Mouse (Mus musculus): ENCODE data around the gene Gm42688. TPM values are rescaled to one million over a fixed set of nuclear protein-coding genes. Genes with fewer than 3 reads are reported as not detected.

Gene Gm42688
- total and polyA plus RNA-seq, 3 experiments = 3.9 to 7.5 (median 6.6) TPM

DNA sequence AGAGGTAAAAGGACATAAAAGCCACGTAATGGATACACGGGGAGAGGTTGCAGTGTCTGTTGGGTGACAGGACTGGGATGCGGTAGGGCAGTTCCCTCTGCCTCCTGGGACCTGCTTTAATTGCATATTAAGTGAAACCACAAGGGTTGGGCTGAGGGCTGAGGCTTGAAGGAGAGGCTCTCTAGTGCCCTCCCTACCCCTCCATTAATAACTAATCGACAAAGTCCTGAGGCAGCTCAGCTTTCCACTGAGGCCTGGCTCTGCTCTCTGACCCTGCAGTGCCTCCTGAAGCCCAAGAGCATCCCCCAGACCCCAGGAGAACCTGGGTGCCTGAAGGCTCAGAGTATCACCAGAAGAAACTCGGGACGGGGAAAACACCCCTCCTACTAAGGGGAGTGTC is 16.9 kb upstream of the Gm42688 start:
- DNase-seq = no peak

DNA sequence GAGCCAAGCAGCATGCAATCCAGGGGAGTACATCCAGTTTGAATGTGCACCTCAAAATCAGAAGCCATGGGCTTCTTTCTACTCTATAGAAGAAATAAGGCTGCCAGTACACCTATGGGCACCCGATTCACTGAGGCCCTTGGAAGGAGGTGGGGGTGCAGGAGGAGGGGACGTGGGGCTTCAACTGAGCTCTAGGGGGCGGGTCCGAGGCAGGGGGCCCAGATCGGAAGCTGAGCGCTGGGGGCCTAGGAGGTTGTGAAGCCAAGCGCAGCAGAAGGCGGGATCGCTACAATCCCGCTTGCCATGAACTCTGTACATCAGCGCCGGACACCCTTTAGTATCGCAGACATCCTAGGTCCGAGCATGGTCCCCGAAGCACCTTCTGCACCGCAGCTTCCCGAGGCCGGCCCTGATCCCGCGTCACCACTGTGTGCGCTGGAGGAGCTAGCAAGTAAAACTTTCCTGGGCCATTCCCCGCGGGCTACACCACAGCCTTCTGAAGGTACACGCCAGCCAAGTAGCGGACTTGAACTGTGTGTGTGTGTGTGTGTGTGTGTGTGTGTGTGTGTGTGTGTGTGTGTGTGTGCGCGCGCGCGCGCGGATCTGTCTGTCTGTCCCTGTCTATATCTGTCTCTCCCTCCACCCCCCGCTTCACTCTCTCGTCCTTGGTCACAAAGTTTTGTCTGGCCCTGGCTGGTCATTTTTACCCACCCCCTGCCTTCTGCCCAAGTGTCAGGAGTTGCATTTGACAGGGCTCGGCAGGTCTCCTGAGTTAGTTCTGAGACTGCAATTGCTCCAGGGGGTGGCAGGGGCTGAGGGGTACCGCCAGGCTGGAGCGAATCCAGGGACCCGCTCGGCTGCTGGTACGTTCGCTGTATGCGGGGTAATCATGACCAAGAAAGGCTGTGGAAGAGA is 15.0 kb upstream of the Gm42688 start, which contains the start of gene Lbx2:
TSS of gene Lbx2 (plus strand) at position 247 of the 915 bp plus-strand sequence.
- peak; percentile 82 for DNase-seq

DNA sequence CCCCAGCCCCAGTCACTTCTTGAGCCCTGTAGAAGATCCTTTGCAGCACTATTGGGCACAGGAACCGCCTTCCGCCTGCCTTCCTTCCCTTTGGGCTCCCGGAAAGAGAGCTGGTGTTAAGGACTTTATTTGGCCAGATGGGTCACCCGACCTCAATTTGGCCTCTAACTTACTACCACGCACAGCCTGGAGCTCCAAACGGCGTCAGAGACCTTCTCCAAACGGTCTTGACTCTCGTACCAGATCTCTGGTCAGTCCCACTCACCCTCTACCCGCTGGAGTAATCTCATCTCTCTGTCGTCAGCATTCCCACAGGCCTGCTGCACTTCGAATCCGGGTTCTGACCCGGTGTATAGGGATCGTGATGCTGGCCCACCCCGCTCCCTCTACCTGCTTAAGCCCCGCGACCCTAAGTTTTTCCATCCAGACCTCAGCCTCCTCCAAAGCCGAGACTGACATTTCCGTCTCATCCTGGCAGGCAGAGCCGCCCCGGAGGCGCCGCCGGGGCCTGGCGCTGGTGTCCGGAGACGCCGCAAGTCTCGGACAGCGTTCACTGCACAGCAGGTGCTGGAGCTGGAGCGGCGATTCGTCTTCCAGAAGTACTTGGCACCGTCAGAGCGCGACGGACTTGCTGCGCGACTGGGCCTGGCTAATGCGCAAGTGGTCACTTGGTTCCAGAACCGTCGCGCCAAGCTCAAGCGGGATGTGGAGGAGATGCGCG is 14.1 kb upstream of the Gm42688 start:
- peak; percentile 81 for DNase-seq

DNA sequence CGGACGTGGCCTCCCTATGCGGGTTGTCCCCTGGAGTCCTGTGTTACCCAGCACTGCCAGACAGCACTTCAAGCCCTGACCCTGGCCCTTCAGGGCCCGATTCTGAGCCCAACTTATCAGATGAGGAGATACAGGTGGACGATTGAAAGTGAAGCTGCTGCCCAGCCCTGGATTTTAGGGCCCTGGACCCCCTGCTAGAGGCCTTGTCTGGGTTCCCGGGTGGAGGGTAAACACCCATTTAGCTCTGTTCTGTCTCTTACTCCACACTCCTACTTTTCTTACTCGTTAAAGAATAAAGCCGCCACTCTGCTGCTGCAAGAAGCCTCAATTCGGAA is 13.5 kb upstream of the Gm42688 start:
- no peak for DNase-seq

DNA sequence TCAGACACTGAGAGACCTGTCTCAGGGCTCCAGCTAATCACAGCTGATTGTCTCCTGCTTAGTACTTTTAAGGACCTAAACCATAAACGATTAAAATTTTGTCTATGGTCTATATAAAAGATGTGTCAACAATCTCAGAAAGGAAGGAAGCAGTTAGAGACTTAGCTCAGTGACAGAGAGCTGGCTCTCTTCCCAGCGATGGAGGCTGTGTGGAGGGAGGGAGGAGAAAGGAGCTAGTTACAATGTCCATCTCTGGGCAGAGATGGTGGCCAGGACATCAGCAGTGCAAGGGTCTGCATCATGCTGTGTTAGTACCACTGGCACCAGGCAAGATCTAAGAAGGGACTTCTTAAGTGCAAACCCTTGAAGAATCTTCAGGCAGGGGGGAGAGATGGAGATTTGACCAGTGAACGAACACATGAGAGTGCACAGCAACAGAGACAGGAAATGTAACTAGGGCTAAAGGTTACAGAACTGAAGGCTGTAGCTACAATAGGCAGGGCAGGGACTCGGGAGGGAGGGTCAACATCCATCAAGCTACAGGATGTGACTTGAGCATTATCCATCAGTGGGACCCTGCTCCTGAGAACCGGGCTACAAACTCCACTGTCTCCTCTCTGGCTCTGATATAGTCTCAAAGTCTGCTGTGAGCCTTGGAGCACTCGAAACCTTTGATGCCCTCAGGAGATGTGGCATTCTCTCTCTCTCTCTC is 8.8 kb upstream of the Gm42688 start:
- no peak for DNase-seq

GRCm38 (mm10) chr6:83095968-83096367 is 5.4 kb upstream of the Gm42688 start:
- DNase-seq = no peak

DNA sequence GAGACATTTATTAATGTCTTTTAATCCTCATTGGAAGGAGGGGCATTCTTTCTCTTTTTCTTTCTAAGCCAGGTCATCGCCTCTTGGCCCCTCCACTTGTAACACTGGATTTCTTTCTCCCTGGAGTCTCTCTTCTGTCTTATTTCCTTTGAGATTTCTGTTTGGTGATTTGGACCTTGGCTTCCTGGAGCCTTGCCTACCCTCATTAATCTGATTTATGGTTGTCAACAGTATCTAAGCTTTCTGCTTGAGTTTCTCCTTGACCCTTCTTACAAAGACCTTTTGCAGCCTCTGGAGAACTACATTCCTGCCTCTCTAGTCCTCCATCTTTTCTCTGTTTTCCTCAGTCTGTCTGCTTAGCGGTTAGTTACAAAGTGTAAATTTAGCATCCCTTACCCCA is 3.0 kb upstream of the Gm42688 start:
- peak; percentile 81 for DNase-seq

DNA sequence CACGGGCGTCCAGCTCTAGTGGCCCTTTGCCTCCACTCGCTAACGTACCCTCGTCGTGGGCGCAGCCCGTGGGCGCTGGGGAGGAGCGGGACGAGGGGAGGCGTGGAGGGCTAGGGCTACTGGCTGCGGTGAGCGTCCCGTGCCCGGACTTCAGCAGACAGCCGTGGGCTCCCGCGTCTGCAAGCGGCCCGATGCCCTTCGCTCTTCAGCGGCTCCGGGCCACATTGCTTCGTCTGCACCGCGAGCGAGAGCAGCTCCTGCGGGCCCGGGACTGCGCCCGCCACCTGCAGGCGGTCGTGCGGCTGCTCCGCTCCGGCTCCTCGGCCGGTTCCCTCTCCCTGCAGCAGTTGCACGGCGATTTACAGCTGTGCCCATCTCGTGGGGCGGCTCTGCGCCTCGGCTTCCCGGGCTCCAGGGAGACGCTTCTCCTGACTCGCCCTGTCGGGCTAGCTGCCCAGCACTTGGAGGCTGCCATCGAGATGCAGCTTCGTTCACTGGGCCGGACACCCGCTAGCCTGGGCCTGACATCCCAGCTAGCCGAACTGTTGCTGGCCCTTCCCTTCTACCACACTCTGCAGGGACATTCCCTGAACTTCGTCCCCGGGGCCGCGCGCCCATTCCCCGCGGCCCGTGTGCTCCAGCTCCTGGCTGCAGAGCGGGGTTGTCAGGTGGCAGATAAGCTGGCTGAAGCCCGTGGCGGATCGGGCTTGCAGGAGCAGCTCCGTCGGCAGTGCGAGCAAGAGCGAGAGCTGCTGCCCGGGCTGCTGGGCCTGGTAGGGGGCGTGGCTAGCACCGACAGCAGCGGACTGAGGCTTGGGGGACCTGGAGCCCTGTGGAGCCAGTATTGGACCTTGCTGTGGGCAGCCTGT is 505 bp downstream of the Gm42688 start:
- peak; percentile 85 for DNase-seq

- DNase-seq = no peak
Observed at GRCm38 (mm10) chr6:83103130-83103650, 1.8 kb downstream of the Gm42688 start.

GRCm38 (mm10) chr6:83104158-83104557 is 2.7 kb downstream of the Gm42688 start:
- no peak for DNase-seq

DNA sequence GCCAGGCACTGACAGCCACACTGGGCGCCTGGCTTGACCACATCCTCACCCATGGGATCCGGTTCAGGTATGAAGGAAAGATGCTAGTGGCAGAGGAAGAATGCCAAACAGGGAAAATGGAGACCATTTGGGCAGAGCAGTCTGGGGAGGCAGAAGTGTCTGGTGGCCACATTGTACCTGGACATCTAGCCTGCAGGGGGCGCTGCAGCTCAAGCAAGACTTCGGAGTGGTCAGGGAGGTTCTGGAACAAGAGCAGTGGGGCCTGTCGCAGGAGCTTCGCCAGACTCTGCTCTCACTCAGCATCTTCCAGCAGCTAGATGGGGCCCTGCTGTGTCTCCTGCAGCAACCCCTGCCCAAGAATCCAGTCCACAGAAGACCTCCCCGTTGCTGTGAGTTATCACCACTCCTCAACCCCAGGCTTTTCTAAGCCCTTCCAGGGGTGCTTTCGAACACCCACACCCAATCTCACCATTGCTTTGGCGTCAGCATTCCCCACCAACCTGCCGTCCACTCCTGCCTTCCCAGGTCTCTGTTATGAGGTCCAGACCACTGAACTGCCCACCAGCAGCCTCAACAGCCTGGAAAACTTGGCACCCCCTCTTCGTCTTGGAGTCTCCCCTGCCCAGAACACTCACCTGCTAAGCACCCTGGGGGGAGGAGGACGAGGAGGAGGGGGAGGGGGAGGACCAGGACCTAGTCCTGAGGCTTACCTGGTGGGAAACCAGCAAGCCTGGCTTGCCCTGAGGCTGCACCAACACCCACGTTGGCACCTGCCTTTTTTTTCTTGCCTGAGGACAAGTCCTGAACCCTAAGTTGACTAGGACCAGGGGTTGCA is 6.4 kb downstream of the Gm42688 start:
- DNase-seq = peak; percentile 82

- DNase-seq = peak; percentile 90
Observed at GRCm38 (mm10) chr6:83108762-83109668, 7.6 kb downstream of the Gm42688 start, which contains the start of gene Mrpl53. Gene Mrpl53, plus strand, starts transcription at chr6:83109040.

DNA sequence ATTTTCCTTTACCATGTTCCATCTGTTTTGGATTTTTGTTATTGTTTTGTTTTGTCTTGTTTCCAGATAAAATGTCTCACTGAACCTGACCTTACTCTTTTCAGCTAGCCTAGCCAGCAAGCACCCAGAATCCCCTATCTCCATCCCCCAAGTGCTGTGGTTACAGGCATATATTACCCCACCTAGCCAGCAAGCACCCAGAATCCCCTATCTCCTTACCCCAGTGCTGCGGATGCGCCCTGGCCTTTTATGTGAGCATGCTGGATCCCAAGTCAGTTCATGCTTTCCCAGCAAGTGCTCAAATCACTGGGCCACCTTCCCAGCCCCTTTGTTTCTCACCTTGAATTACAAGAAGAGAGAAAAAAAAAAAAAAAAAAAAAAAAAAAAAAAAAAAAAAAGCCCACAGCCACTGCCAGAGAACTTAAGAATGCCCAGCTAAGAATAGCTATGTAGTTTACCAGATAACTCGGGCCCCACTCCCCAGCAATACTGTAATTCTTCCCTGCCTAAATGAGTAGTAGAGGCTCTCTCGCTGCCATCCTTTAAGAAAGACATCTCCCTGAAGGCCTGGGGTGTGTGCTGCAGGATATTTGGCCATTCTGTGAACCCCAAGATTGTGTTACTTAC is 10.2 kb downstream of the Gm42688 start:
- no peak for DNase-seq

- DNase-seq = peak; percentile 97
Observed at GRCm38 (mm10) chr6:83115011-83115671, 13.7 kb downstream of the Gm42688 start, which contains the start of gene Mogs. Gene Mogs, plus strand, starts transcription at chr6:83115496.

- no peak for DNase-seq
Observed at GRCm38 (mm10) chr6:83115682-83116372, 14.4 kb downstream of the Gm42688 start.

GRCm38 (mm10) chr6:83116373-83117164 is 15.2 kb downstream of the Gm42688 start:
- DNase-seq = no peak

DNA sequence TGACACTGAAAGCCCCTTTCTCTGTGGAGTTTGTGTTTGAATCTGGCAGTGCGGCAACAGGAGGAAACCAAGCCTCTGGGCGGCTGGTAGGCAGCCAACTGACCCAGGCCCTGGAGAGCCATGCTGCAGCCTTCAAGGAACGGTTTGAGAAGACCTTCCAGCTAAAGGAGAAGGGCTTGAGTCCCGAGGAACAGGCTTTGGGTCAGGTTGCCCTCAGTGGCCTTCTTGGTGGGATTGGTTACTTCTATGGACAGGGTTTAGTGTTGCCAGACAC is 15.7 kb downstream of the Gm42688 start:
- no peak for DNase-seq
